Mouse (Mus musculus): ENCODE data around the gene Irak3.

Gene Irak3

GRCm38 (mm10) chr10:120201961-120202402 is at the start of gene Irak3:
TSS of gene Irak3 (minus strand) at chr10:120202130.
- DNase-seq (ENCODE audit: low read depth, low spot score): peak; percentile 88

DNA sequence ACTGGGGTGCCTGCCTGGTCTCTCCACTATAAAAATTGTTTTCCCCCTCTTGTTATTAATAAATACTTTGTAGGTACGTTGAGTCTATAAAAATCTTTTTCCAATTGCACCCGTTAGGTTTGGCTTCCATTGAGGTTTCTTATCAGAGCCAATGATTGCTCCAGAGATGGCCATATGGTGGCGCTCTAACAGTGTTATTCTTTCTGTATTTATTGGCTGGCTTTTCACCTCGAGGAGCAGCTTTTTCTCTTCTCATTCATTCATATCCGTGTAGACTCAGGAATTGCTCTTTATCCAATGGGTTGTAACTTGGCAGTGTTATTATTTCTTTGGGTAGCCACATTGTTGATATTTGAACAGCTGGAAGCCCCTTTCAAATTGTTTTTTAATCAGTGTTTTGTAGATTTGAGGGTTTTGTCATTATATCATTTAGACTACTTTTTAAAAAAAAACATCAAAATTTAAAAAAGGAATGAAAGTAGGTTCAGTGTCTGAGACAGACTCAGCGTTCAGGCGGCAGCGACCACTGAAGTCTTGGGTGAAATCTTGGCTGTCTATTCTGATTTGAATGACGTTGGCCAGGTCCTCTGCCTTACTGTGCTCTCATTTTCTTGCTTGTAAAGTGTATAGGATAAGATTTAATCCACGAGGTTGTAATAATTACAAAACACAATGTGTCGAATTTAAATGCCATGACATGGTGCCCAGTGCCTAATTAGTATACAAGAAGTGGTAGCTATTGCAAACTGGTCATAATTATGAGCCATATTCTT is 49.2 kb upstream of the Irak3 start:
- no peak for DNase-seq (ENCODE audit: low read depth, low spot score)

GRCm38 (mm10) chr10:120246994-120247750 is 45.2 kb upstream of the Irak3 start:
- peak; percentile 90 for DNase-seq (ENCODE audit: low read depth, low spot score)

GRCm38 (mm10) chr10:120245681-120246080 is 43.8 kb upstream of the Irak3 start:
- no peak for DNase-seq (ENCODE audit: low read depth, low spot score)

DNA sequence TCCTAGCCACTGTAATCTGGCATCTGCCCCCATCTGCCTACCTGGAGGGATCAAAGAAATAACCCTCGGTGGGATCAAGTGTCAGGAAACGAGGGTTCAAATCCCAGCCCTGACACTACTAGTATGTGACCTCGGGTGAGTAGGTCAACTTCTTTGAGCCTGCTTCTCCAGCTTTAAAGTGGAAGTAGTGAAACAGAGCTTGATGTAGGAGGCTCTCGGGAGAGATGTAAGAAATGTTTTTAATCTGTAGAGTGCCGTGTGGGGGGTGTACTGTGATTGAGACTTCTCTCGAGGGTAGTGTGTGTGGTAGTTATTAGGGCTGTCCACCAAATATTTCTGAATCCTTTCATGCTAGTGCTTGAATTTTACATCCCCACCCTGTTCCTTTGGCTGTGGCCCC is 40.5 kb upstream of the Irak3 start:
- no peak for DNase-seq (ENCODE audit: low read depth, low spot score)

DNA sequence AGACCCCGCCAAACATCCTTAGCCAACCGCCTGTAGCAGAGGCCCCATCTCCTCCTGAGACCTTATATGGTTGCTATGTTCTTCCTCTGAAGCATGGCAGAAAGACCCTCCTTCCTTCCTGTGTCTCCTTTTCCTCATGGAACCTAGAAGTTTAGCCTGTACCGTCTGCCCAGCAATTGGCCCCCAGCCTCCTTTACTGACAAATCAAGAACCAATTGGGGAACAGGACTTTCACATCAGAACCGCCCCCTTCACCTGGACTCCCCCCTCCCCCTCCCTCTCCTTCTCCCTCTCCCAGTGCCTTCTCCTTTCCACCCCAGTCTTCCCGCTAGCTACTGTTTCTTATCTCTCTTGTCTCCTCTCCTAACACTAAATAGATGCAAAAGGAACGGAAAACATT is 37.5 kb upstream of the Irak3 start:
- peak; percentile 57 for DNase-seq (ENCODE audit: low read depth, low spot score)

DNA sequence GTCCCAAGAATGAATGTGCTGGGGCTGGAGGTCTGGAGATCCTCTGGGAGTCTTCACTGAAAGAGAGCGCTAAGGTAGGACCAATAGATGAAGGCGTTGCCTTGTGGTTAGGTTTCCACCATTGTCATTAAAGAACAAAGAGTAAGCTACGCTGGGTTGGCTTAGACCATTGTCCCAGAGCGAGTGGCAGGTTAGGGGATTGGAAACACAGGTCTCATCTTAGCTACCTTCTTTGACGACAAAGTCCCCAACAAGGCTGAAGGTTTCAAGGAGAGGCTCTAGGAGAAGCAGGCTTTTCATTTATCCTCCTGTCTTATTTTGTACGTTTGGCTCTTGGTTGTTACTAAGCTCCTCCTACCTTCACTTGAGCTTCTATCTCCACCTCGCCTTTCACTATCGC is 36.3 kb upstream of the Irak3 start:
- DNase-seq (ENCODE audit: low read depth, low spot score): no peak

GRCm38 (mm10) chr10:120236855-120237254 is 34.9 kb upstream of the Irak3 start:
- no peak for DNase-seq (ENCODE audit: low read depth, low spot score)

DNA sequence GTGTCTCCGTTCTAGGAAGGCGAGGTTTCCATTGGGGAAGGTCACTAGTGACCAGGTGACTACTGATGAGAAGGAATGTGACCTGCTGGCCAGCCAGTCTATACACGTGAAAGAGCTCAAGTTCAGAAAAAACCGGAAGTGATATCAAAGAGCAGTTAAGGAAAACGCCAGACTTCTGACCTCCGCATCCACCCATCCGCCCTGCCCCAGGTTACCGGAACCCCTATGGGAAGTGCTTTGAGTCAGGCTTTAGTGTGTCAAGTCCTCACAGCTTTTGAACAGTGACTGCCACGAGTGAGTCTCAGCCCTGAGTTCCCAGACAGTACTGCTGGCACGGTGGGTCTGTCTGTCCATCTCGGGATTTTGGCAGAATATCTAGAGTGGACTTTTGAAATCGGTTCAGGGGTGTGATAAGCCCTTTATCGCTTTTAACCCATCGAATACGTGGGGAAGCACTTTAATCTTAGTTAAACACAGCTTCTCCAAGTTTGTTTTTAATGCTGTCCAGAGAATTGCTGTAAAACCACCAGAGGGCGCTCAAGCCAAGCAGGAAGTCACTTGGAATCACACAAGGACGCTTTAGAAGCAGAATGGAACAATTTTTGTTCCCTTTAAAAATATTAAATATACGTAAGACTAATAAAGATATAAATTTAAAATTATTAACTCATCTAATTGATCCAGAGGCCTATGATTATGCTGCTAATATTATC is 31.9 kb upstream of the Irak3 start:
- peak; percentile 78 for DNase-seq (ENCODE audit: low read depth, low spot score)

DNA sequence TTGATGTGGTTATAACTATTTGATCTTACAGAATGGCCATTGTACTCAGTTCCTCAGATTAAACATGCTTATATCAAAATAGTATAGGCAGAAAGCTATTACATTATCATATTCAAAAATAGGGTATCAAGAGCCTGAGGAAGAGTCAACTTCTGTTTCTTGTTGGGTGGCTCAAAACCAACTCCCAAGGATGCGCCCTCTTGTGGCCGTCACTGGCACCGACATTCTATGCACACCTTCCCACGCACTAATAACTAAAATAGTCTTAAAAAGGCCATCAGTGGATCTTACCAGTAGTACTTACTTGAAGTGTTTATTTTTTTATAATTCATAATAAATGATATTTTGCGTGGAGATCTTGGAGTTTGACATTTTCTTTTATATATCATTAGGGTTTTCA is 29.8 kb upstream of the Irak3 start:
- DNase-seq (ENCODE audit: low read depth, low spot score): peak; percentile 81

GRCm38 (mm10) chr10:120226871-120227661 is 25.1 kb upstream of the Irak3 start, which contains the start of gene Llph:
TSS of gene Llph (plus strand) at chr10:120227070.
- peak; percentile 95 for DNase-seq (ENCODE audit: low read depth, low spot score)

- DNase-seq (ENCODE audit: low read depth, low spot score): no peak
Observed at GRCm38 (mm10) chr10:120220776-120221175, 18.8 kb upstream of the Irak3 start.

DNA sequence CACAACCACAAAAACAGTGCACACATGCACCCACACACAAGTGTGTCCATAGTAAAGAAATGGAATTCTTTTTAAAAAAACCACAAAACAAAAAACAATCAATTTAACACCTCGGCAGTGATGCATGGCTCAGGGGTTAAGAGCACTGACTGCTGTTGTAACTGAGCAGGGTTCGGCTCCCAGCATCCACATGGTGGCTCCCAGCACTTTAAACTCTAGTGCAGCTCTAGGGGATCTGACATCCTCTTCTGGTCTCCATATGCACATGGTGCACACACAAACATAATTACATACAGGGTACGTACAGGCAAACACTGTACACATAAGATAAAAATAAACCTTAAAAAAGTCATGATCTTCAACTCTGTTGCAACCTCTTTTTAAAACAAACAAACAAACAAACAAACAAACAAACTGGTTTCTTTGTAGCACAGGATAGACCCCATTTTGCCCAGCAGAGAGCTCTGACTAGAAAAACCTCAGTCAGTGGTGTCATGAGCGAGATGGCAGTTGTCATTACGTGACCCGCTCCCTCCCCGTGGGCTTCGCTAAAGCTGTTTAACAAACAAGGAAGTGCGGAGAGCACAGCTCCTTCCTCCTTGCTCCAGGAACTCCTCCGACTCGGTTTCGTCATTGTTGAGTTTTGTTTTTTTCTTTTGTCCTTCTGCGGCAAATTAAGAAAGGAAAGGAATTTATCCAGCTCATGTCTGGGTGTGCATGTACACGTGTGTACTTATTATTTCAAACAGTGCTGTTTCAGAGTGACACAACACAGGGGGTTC is 17.8 kb upstream of the Irak3 start:
- DNase-seq (ENCODE audit: low read depth, low spot score): no peak

DNA sequence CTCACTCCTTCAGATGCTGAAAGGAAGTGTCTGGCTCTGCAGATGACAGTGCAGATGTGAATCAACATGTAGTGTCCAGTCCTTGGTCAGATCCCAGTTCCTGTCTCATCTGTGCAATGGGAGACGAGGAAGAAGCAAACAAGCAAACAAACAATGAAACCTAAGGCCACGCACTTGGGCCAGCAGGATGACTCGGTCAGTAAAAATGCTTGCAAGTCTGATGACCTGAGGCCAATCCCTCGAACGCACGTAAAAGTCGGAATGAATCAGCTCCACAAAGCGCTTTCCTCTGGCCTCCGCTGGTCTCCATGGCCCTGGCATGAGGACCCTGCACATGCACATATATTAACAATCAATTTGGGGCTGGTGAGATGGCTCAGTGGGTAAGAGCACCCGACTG is 17.1 kb upstream of the Irak3 start:
- no peak for DNase-seq (ENCODE audit: low read depth, low spot score)

- peak; percentile 38 for DNase-seq (ENCODE audit: low read depth, low spot score)
Observed at GRCm38 (mm10) chr10:120217099-120217498, 15.2 kb upstream of the Irak3 start.

DNA sequence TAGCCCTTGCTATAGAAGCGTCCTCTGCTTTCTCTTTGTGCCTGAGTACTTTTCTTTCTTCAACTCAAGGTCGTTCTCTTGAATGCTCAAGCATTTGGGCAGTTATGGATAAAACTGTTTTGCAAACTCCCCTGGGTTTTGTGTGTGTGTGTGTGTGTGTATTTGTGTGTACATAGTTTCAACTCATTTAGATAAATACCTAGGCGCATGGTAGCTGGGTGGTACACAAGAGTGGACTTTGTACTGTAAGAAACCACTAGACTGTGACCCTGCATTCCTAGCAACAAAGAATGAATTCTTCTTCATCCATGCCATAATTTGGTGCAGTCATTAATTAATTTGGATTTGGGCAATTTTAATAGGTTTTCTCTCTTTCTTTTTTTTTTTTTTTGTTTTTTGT is 8.2 kb upstream of the Irak3 start:
- DNase-seq (ENCODE audit: low read depth, low spot score): no peak

GRCm38 (mm10) chr10:120209539-120209925 is 7.6 kb upstream of the Irak3 start:
- DNase-seq (ENCODE audit: low read depth, low spot score): no peak

GRCm38 (mm10) chr10:120208575-120209538 is 6.9 kb upstream of the Irak3 start:
- peak; percentile 92 for DNase-seq (ENCODE audit: low read depth, low spot score)

DNA sequence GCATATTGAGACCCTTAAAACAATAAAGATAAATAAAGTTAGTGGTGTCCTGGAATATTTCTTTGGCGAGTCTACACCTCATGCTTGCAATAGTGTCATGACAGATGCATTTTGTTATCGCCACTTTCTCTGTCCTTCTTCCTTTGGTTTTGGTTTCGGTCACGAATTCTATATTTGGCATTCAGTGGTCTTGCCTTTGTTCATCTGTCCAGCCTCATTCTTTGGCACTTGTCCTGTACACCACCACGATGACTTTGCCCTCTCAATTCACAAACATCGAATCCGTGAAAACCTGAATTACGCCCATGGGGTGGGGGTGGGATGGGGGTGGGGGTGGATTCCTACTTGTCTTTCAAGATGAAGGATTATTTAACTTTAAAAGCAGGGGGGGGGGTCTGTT is 6.1 kb upstream of the Irak3 start:
- DNase-seq (ENCODE audit: low read depth, low spot score): no peak
